Comparison of ENCODE assay signal across 25 mouse cellular contexts in the genomic region with DNA sequence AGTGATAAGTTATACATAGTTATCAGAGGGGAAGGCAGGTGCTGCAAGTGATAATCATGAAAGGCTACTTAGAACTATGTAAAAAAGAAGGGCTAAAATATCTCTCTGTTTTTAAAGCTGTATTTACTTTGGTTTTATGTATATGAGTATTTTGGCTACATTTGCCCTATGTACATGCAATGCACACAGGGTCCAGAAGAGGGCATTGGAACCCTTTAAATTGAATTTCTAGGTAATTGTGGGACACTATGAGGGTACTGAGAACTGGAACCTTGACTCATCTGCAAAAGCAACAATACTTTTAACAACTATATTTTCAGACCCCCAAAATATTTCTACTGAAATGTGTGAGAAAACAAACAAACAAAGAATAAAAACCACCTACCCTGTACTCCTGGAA.
DNase-seq lines count a peak whose midpoint lies in the region; ATAC-seq and TF ChIP-seq lines count a peak whose summit lies in the region.
"Had no signal": no experiment of that assay in that cellular context is flagged by ENCODE, and none has a peak within 500 bp of the region (broad histone marks: within the 10 kb centered on the region; RNA-seq: fewer than 3 reads in every experiment).

No protein-coding gene starts in this region.

- H3K4me3 ChIP-seq in kidney, postnatal 0 days (replicated peaks; ENCODE audit: low read depth, low read length) = no peak overlapping the region
- H3K4me3 ChIP-seq: embryonic facial prominence, embryonic 10.5 days; forebrain, embryonic 15.5 days; heart, embryonic 15.5 days; kidney, embryonic 15.5 days; midbrain, embryonic 13.5 days; neural tube, embryonic 12.5 days had no signal

- H3K4me1 ChIP-seq in kidney, postnatal 0 days (replicated peaks; ENCODE audit: insufficient read depth, low read length) = no peaks in the 10 kb centered on the region
- H3K4me1 ChIP-seq: embryonic facial prominence, embryonic 10.5 days; forebrain, embryonic 15.5 days; heart, embryonic 15.5 days; kidney, embryonic 15.5 days; midbrain, embryonic 13.5 days; neural tube, embryonic 12.5 days had no signal

- H3K27me3 ChIP-seq in kidney, postnatal 0 days (ENCODE audit: insufficient read depth, low read length) = no peaks in the 10 kb centered on the region
- H3K27me3 ChIP-seq: forebrain, embryonic 15.5 days; heart, embryonic 15.5 days; kidney, embryonic 15.5 days; midbrain, embryonic 13.5 days; neural tube, embryonic 12.5 days had no signal

- no peaks in the 10 kb centered on the region for H3K9me3 ChIP-seq in kidney, postnatal 0 days (replicated peaks; ENCODE audit: low read length)
- H3K9me3 ChIP-seq: embryonic facial prominence, embryonic 10.5 days; forebrain, embryonic 15.5 days; G1E; heart, embryonic 15.5 days; kidney, embryonic 15.5 days; midbrain, embryonic 13.5 days; neural tube, embryonic 12.5 days had no signal

- no peak overlapping the region for H3K27ac ChIP-seq in kidney, postnatal 0 days
- H3K27ac ChIP-seq: embryonic facial prominence, embryonic 10.5 days; forebrain, embryonic 15.5 days; heart, embryonic 15.5 days; hindbrain, embryonic 14.5 days; kidney, embryonic 15.5 days; midbrain, embryonic 13.5 days; neural tube, embryonic 12.5 days had no signal

- no peak overlapping the region for H3K4me2 ChIP-seq in kidney, postnatal 0 days (ENCODE audit: low read length)
- H3K4me2 ChIP-seq: forebrain, embryonic 15.5 days; heart, embryonic 15.5 days; hindbrain, embryonic 14.5 days; kidney, embryonic 15.5 days; midbrain, embryonic 13.5 days; neural tube, embryonic 12.5 days had no signal

- H3K9ac ChIP-seq in kidney, postnatal 0 days (ENCODE audit: low read depth, low read length) = no peak overlapping the region
- H3K9ac ChIP-seq: forebrain, embryonic 15.5 days; heart, embryonic 15.5 days; hindbrain, embryonic 14.5 days; kidney, embryonic 15.5 days; midbrain, embryonic 13.5 days; neural tube, embryonic 12.5 days had no signal

- peak; percentile 47 for TF ChIP-seq CTCF in kidney, postnatal 0 days (IDR thresholded peaks at IDR 0.05; ENCODE audit: low read depth)

- no peak for DNase-seq in kidney, postnatal 0 days (ENCODE audit: low spot score)
- no peak for DNase-seq in kidney, adult 8-10 months
- DNase-seq in 3T3-L1 (ENCODE audit: low read depth, low spot score) (peak; percentile 12), A20 (ENCODE audit: low read depth, low spot score) (peak; percentile 37), R1 (ENCODE audit: low read depth, low spot score) (peak; percentile 19)
- no peak for DNase-seq in embryo, embryonic 9.5 days (ENCODE audit: extremely low spot score)
- DNase-seq: adrenal gland, postnatal 25 days; cerebellum, adult 8-10 months; cerebellum, postnatal 36 days; gastrocnemius, postnatal 25 days; heart, postnatal 4 days; kidney, postnatal 4 days; lung, adult 18-20 months; right cerebral cortex, postnatal 14 days; thymus, postnatal 25 days had no signal

- no peak for ATAC-seq in kidney, postnatal 0 days (replicated peaks; ENCODE audit: low FRiP score, low read depth)
- no peak for ATAC-seq in megakaryocyte-erythroid progenitor cell, adult 5-6 weeks (replicated peaks; ENCODE audit: low FRiP score, low TSS enrichment, poor library complexity, severe bottlenecking)
- ATAC-seq: forebrain, embryonic 15.5 days; inflammation-experienced regulatory T-cells, adult 6 months; midbrain, embryonic 13.5 days had no signal

- no peaks in the 10 kb centered on the region for H3K36me3 ChIP-seq in kidney, postnatal 0 days (ENCODE audit: insufficient read depth, low read length)
- H3K36me3 ChIP-seq: embryonic facial prominence, embryonic 10.5 days; forebrain, embryonic 15.5 days; G1E; heart, embryonic 15.5 days; kidney, embryonic 15.5 days; midbrain, embryonic 13.5 days; neural tube, embryonic 12.5 days had no signal

Comparison
In these comparisons a context has a peak if more than half of its experiments do, and no peak if none do; other contexts are left out.
1. DNase-seq: peak in 3T3-L1 (single experiment), A20 (single experiment) and R1 (single experiment); none in kidney, postnatal 0 days (single experiment), kidney, adult 8-10 months (0 of 2) and embryo, embryonic 9.5 days (single experiment).